Mouse (Mus musculus): ENCODE data around the gene Naa38. TPM values are rescaled to one million over a fixed set of nuclear protein-coding genes. Genes with fewer than 3 reads are reported as not detected.

Naa38 gene
- polyA plus RNA-seq, 1 experiment from 2014 or later = 151 TPM

- Histone ChIP-seq H3K9ac (no peak overlapping the region), H3K9me3 (no peaks in the 10 kb centered on the region), H3K4me1 (peaks cover 60% of the 10 kb centered on the region), H3K4me3 (peak overlapping the region; percentile 6; the same call in 1 of the 2 replicates), H3K36me3 (peaks cover 5% of the 10 kb centered on the region), H3K27ac (peak overlapping the region; percentile 25), H3K27me3 (no peaks in the 10 kb centered on the region), H3K4me2 (peak overlapping the region; percentile 99)
- no peak for ATAC-seq (ENCODE audit: borderline replicate concordance, extremely low read depth, low FRiP score, low TSS enrichment)
- WGBS = 55% methylated on average over 7 of the region's 7 CpGs
Measured at GRCm38 (mm10) chr11:69412548-69412947, 17.3 kb downstream of the Naa38 start.

- peak within 1 kb of the TSS; percentile 99 for H3K4me2 ChIP-seq
- H3K4me1 ChIP-seq = peaks cover 51% of the 10 kb centered on the region
- H3K27me3 ChIP-seq = no peaks in the 10 kb centered on the region
- no peaks in the 10 kb centered on the region for H3K36me3 ChIP-seq
- peak within 1 kb of the TSS; percentile 62 for H3K4me3 ChIP-seq
- 32% methylated on average over 12 of the region's 12 CpGs for WGBS
- H3K9ac ChIP-seq = peak within 1 kb of the TSS; percentile 10; the same call in 1 of the 2 replicates
- no peaks in the 10 kb centered on the region for H3K9me3 ChIP-seq
- H3K27ac ChIP-seq = peak within 1 kb of the TSS; percentile 96
- ATAC-seq (ENCODE audit: borderline replicate concordance, extremely low read depth, low FRiP score, low TSS enrichment) = no peak
Measured at GRCm38 (mm10) chr11:69413221-69414181, 18.2 kb downstream of the Naa38 start, which contains the start of gene Kdm6b. TSS of gene Kdm6b (minus strand) at chr11:69413675.

- H3K9me3 ChIP-seq = no peaks in the 10 kb centered on the region
- H3K4me1 ChIP-seq = peaks cover 53% of the 10 kb centered on the region
- peak overlapping the region; percentile 72 for H3K4me2 ChIP-seq
- peak overlapping the region; percentile 81 for H3K9ac ChIP-seq
- no peaks in the 10 kb centered on the region for H3K36me3 ChIP-seq
- H3K27me3 ChIP-seq = no peaks in the 10 kb centered on the region
- H3K4me3 ChIP-seq = peak overlapping the region; percentile 62
- H3K27ac ChIP-seq = peak overlapping the region; percentile 96
- WGBS = 25% methylated on average over 4 of the region's 4 CpGs
- ATAC-seq (ENCODE audit: borderline replicate concordance, extremely low read depth, low FRiP score, low TSS enrichment) = no peak
Measured at GRCm38 (mm10) chr11:69414421-69415326, 19.4 kb downstream of the Naa38 start.

GRCm38 (mm10) chr11:69415327-69415667, 20.0 kb downstream of the Naa38 start:
- peak overlapping the region; percentile 72 for H3K4me2 ChIP-seq
- WGBS = 2% methylated on average over 3 of the region's 3 CpGs
- ATAC-seq (ENCODE audit: borderline replicate concordance, extremely low read depth, low FRiP score, low TSS enrichment) = 0 out of 2 replicates have a peak, but pooled peaks have one; percentile 0
- H3K27ac ChIP-seq = peak overlapping the region; percentile 96
- peak overlapping the region; percentile 62 for H3K4me3 ChIP-seq
- no peaks in the 10 kb centered on the region for H3K9me3 ChIP-seq
- peaks cover 57% of the 10 kb centered on the region for H3K4me1 ChIP-seq
- H3K27me3 ChIP-seq = no peaks in the 10 kb centered on the region
- no peaks in the 10 kb centered on the region for H3K36me3 ChIP-seq
- peak overlapping the region; percentile 81 for H3K9ac ChIP-seq

GRCm38 (mm10) chr11:69415668-69416451, 20.6 kb downstream of the Naa38 start:
- H3K36me3 ChIP-seq = no peaks in the 10 kb centered on the region
- H3K9me3 ChIP-seq = no peaks in the 10 kb centered on the region
- WGBS = under 1% methylated on average over 16 of the region's 25 CpGs
- H3K4me2 ChIP-seq = peak overlapping the region; percentile 91
- peaks cover 63% of the 10 kb centered on the region for H3K4me1 ChIP-seq
- peak overlapping the region; percentile 62 for H3K4me3 ChIP-seq
- H3K9ac ChIP-seq = peak overlapping the region; percentile 81
- peaks cover 1% of the 10 kb centered on the region; the same call in 1 of the 2 replicates for H3K27me3 ChIP-seq
- no peak for ATAC-seq (ENCODE audit: borderline replicate concordance, extremely low read depth, low FRiP score, low TSS enrichment)
- H3K27ac ChIP-seq = peak overlapping the region; percentile 96

- Histone ChIP-seq H3K4me3 (peak overlapping the region; percentile 62), H3K36me3 (no peaks in the 10 kb centered on the region), H3K27me3 (peaks cover 8% of the 10 kb centered on the region), H3K9me3 (no peaks in the 10 kb centered on the region), H3K4me2 (peak overlapping the region; percentile 91), H3K4me1 (peaks cover 70% of the 10 kb centered on the region), H3K9ac (no peak overlapping the region), H3K27ac (peak overlapping the region; percentile 96)
- ATAC-seq (ENCODE audit: borderline replicate concordance, extremely low read depth, low FRiP score, low TSS enrichment) = no peak
- 1% methylated on average over 4 of the region's 4 CpGs for WGBS
Measured at GRCm38 (mm10) chr11:69416509-69416908, 21.2 kb downstream of the Naa38 start.

GRCm38 (mm10) chr11:69416921-69417448, 21.7 kb downstream of the Naa38 start:
- no peak for ATAC-seq (ENCODE audit: borderline replicate concordance, extremely low read depth, low FRiP score, low TSS enrichment)
- WGBS = 10% methylated on average over 8 of the region's 8 CpGs

GRCm38 (mm10) chr11:69417449-69418384, 22.4 kb downstream of the Naa38 start:
- H3K9me3 ChIP-seq = no peaks in the 10 kb centered on the region
- WGBS = under 1% methylated on average over 39 of the region's 39 CpGs
- H3K4me1 ChIP-seq = peaks cover 62% of the 10 kb centered on the region
- H3K9ac ChIP-seq = peak overlapping the region; percentile 46
- peaks cover 20% of the 10 kb centered on the region for H3K27me3 ChIP-seq
- peak; percentile 43 for ATAC-seq (ENCODE audit: borderline replicate concordance, extremely low read depth, low FRiP score, low TSS enrichment)
- peak overlapping the region; percentile 62 for H3K4me3 ChIP-seq
- no peaks in the 10 kb centered on the region for H3K36me3 ChIP-seq
- peak overlapping the region; percentile 96 for H3K27ac ChIP-seq
- H3K4me2 ChIP-seq = peak overlapping the region; percentile 91

More at GRCm38 (mm10) chr11:69416921-69417448, 21.7 kb downstream of the Naa38 start:
- peak overlapping the region; percentile 46 for H3K9ac ChIP-seq
- H3K4me1 ChIP-seq = peaks cover 69% of the 10 kb centered on the region
- peak overlapping the region; percentile 62 for H3K4me3 ChIP-seq
- H3K27me3 ChIP-seq = peaks cover 13% of the 10 kb centered on the region
- peak overlapping the region; percentile 96 for H3K27ac ChIP-seq
- no peaks in the 10 kb centered on the region for H3K36me3 ChIP-seq
- H3K4me2 ChIP-seq = peak overlapping the region; percentile 91
- no peaks in the 10 kb centered on the region for H3K9me3 ChIP-seq

- peak; percentile 87 for ATAC-seq (ENCODE audit: borderline replicate concordance, extremely low read depth, low FRiP score, low TSS enrichment)
- H3K9ac ChIP-seq = peak overlapping the region; percentile 46
- under 1% methylated on average over 45 of the region's 45 CpGs for WGBS
- H3K9me3 ChIP-seq = no peaks in the 10 kb centered on the region
- peak overlapping the region; percentile 96 for H3K27ac ChIP-seq
- no peaks in the 10 kb centered on the region for H3K36me3 ChIP-seq
- peaks cover 51% of the 10 kb centered on the region for H3K4me1 ChIP-seq
- peak overlapping the region; percentile 91 for H3K4me2 ChIP-seq
- H3K4me3 ChIP-seq = peak overlapping the region; percentile 62
- peaks cover 21% of the 10 kb centered on the region for H3K27me3 ChIP-seq
Measured at GRCm38 (mm10) chr11:69418481-69419442, 23.5 kb downstream of the Naa38 start.

Measured in lung, embryonic 15.5 days (tissue).